Mouse (Mus musculus) spleen, postnatal 36 days (tissue): ENCODE data around the gene Il24.

Experiments used
- DNase-seq, 2 experiments: peaks; one replicate each; pipeline ENCODE4 v3.0.0; 2022; ENCODE audit warnings: low spot score in 2 of 2, mixed read lengths in 1 of 2

The Il24 gene

DNA sequence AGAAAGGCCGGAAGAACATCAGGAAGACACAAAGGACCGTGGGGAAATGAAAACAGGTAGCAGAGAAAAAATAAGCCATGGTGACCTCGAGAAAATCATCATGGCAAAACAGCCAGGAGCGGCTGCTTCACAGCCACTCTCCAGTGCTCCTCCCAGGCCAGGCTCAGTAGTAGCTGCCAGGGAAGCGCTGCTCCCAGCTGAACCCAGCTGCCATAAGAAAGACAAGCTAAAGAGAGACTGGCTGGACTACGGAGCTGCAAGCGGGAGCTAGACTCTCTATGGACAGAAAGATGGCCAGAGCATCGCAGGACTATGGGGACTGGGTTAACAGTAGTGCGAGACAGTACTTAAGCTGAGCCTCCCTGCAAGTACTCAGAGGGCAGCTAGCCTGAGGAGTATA, 32.4 kb downstream of the Il24 start:
- DNase-seq = no peak

- peak; percentile 86 to 88 for DNase-seq
These were observed 36.8 kb downstream of the Il24 start for GRCm38 (mm10) chr1:130850405-130850804.

DNA sequence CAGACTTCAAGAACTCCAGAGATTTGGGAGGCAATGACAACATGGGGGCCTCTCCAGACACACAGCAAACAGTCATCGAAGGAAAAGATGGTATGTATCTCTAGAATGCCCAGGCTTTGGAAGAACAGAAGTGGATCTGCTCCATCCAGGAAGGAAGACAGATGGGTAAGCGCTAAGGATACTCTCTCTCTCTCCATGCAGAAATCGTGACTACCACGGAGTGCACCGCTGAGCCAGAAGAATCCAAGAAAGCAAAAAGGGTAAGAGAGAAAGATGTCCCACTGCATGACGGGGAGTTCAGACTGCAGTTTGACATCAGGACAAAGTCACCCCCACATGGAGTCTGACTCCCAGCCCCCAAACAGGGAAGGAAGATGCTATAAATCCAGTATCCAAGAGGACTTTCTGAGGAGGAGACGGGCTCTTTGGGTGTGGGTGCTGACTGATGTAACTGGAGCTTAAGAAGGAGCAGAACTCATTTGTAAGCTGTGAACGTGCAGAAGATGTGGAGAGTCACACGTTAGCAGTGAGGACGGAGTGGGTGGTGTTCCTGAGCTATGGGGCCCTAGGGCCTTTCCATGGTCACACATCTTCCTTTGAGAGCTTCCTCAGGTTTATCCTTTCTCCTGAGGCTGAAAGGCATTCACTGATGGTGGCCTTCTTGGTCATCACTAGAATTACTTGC, 37.6 kb downstream of the Il24 start:
- no peak for DNase-seq

DNA sequence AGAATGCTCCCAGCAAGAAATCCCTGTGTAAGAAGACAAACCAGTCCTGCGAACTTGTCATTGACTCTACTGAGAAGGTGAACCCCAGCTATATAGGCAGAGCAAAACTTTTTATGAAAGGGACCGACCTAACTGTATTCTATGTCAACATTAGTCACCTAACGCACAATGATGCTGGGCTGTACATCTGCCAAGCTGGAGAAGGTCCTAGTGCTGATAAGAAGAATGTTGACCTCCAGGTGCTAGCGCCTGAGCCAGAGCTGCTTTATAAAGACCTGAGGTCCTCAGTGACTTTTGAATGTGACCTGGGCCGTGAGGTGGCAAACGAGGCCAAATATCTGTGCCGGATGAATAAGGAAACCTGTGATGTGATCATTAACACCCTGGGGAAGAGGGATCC, 42.7 kb downstream of the Il24 start:
- no peak for DNase-seq

GRCm38 (mm10) chr1:130841621-130842020, 45.6 kb downstream of the Il24 start:
- no peak for DNase-seq

GRCm38 (mm10) chr1:130840599-130841379, 46.5 kb downstream of the Il24 start:
- no peak for DNase-seq

- peak; percentile 79 to 89 for DNase-seq
These were observed 49.0 kb downstream of the Il24 start for GRCm38 (mm10) chr1:130838288-130838687.

DNA sequence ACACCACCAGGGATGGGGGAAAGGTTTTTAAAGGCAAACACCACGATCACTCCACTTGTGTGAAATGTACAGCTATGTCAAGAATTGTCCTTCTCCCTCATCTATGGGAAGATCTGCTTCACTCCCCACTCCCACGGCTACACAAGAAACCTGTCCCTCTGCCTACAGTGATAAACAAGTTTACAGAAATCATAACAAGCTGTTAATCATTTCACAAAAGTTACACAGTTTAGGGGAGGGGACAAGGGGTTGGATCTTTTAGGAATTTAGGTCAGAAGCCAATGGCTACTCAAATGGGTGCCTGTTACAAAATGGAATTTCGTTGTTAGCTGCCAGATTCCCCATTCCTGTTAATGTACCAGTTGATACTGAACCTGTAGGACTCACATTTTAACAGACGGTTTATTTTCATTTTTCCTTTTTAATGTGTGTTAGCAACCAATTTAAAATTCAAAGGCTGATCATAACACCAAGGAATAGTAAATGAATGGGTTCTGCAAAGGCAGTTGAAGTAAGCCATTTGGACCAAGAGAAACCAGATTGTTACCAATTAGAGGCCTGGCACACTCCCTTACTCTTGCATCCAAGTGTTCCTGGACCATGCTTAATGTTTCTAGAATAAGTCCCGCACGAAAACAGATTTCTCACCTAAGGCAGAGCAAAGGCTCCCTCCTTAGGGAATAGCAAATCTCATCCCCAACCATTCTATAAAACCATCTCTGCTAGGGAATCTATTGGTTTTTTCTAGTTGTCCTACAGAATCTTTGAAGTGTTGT, 51.9 kb downstream of the Il24 start:
- no peak for DNase-seq

DNA sequence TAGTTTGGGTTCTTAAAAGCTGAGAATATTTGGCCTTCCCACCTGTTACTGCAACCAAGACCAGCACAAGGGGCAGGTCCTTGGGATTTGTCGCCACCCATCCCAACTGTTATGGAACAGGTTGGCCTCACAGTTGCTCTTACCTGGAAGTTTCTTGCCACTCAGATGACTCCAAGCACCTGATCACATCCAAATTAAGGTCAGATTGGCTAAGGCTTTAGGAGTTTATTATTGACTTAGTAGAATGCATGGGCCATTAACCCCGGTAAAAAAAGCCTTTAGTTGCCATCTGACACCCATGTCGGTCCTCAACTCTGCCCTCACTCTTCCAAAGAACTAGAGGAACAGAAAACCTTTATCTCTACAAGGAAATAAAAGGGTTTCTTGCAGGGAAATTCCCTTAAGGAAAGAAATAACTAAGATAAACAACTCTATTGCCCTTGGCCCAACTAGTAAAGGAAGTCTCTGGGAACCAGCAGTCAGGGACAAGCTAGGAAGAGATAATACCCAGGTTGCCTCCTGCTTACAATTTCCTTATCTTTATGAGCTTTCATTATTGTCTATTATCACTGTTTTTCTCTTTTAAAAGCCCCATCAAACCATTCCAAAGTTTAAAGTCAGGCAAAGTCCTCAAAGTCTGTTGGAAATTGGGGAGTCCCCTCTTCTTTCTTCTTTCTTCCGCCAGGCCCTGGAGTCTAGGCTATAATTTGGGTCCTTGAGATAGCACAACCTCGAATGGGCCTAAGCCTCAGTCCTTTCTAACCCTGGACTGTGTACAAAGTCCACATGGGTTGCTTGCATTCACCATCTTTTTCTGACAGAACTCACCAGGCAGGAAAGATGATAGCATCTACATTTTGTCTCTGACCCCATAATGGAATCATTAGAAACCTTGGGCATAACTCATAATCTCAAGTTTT, 54.8 kb downstream of the Il24 start:
- DNase-seq = no peak
